In the genomic region with DNA sequence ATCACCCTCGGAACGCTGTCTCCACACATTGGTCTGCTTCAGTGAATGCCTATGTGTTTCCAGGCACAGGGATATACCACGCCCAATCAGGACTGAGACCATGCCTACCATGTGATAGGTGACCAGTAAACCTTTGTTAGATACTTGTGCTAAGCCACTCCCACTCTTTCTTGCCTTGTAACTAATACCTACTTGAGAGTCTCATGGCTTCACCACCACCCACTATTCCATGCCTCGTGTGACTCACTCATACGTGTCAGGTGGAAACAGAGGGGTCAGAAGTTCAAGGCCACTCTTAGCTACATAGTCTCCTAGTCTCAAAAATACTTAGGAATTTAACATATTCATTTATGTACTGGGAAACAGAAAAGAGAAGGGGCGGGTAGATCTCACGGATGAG, we compare ENCODE assay signal across 30 mouse cellular contexts. TPM values are rescaled to one million over a fixed set of nuclear protein-coding genes. Genes with fewer than 3 reads are reported as not detected.
"Had no signal": no experiment of that assay in that cellular context is flagged by ENCODE, and none has a peak within 500 bp of the region (broad histone marks: within the 10 kb centered on the region; RNA-seq: fewer than 3 reads in every experiment).

No protein-coding gene starts in this region.

- ATAC-seq: hindbrain, embryonic 16.5 days; inflammation-experienced regulatory T-cells, adult 6 months; intestine, postnatal 0 days; liver, postnatal 0 days had no signal

- H3K27ac ChIP-seq: gastrocnemius, adult 2 months; heart, embryonic 13.5 days; heart, embryonic 15.5 days; hindbrain, embryonic 12.5 days; hindbrain, embryonic 14.5 days; layer of hippocampus, adult 2 months; limb, embryonic 10.5 days; limb, embryonic 12.5 days; liver, embryonic 13.5 days; liver, embryonic 15.5 days had no signal

- H3K27me3 ChIP-seq: heart, embryonic 13.5 days; heart, embryonic 15.5 days; hindbrain, embryonic 12.5 days; limb, embryonic 12.5 days; liver, embryonic 13.5 days; liver, embryonic 15.5 days had no signal

- H3K36me3 ChIP-seq: heart, embryonic 13.5 days; heart, embryonic 15.5 days; hindbrain, embryonic 12.5 days; limb, embryonic 10.5 days; limb, embryonic 12.5 days; liver, embryonic 13.5 days; liver, embryonic 15.5 days had no signal

- H3K4me3 ChIP-seq: gastrocnemius, adult 2 months; heart, embryonic 13.5 days; heart, embryonic 15.5 days; hindbrain, embryonic 12.5 days; layer of hippocampus, adult 2 months; limb, embryonic 10.5 days; limb, embryonic 12.5 days; liver, embryonic 13.5 days; liver, embryonic 15.5 days had no signal

- DNase-seq: gastrocnemius, postnatal 10 days; gastrocnemius, postnatal 25 days; heart, postnatal 36 days; kidney, adult 18-20 months; kidney, adult 8-10 months; kidney, postnatal 10 days; kidney, postnatal 25 days; kidney, postnatal 4 days; liver; liver, embryonic 13.5 days; liver, postnatal 0 days; lung, adult 2 months had no signal

- H3K4me2 ChIP-seq: heart, embryonic 13.5 days; heart, embryonic 15.5 days; hindbrain, embryonic 12.5 days; hindbrain, embryonic 14.5 days; limb, embryonic 12.5 days; liver, embryonic 11.5 days; liver, embryonic 13.5 days; liver, embryonic 15.5 days had no signal

- H3K9ac ChIP-seq: heart, embryonic 13.5 days; heart, embryonic 15.5 days; hindbrain, embryonic 12.5 days; hindbrain, embryonic 14.5 days; limb, embryonic 12.5 days; liver, embryonic 13.5 days; liver, embryonic 15.5 days; liver, postnatal 0 days had no signal

- H3K4me1 ChIP-seq: heart, embryonic 13.5 days; heart, embryonic 15.5 days; hindbrain, embryonic 12.5 days; limb, embryonic 10.5 days; limb, embryonic 12.5 days; liver, embryonic 13.5 days; liver, embryonic 15.5 days had no signal

- H3K9me3 ChIP-seq: heart, embryonic 15.5 days; hindbrain, embryonic 12.5 days; limb, embryonic 10.5 days; liver, embryonic 13.5 days; liver, embryonic 15.5 days had no signal

RNA-seq across cellular contexts. Expression of gene Rxfp2, which starts 35.5 kb away (rescaled TPM):
- total RNA-seq: gastrocnemius, adult 2 months; gastrocnemius, postnatal 10 days; gastrocnemius, postnatal 25 days; heart, adult 18-20 months; heart, postnatal 14 days; heart, postnatal 36 days; hematopoietic stem cell, adult 5-6 weeks; layer of hippocampus, postnatal 25 days had no signal
- polyA plus RNA-seq: heart, postnatal 0 days; inflammation-experienced regulatory T-cells, adult 6 months; intestine, postnatal 0 days; liver, embryonic 15.5 days; liver, postnatal 0 days had no signal
